Mouse (Mus musculus) testis, postnatal 10 days (tissue): ENCODE measurements around the gene Med29.
A peak's percentile ranks its signal among the peaks of the same experiment; 100 is the strongest.

Experiments
- DNase-seq: peaks from one replicate; pipeline ENCODE4 v3.0.0; 2021; ENCODE audit warnings: low spot score

Med29 gene

GRCm38 (mm10) chr7:28392429-28393271 is at the start of gene Med29, which contains the start of gene Paf1:
Med29 (minus strand) TSS chr7:28392708.
Paf1 (plus strand) TSS chr7:28392951.
- peak; percentile 95 for DNase-seq

GRCm38 (mm10) chr7:28441776-28442485 is 49.4 kb upstream of the Med29 start:
- DNase-seq: no peak

GRCm38 (mm10) chr7:28440739-28441138 is 48.2 kb upstream of the Med29 start:
- DNase-seq: no peak

GRCm38 (mm10) chr7:28438771-28439170 is 46.3 kb upstream of the Med29 start:
- no peak for DNase-seq

GRCm38 (mm10) chr7:28437964-28438363 is 45.5 kb upstream of the Med29 start:
- no peak for DNase-seq

- DNase-seq: peak; percentile 77
These were observed 44.5 kb upstream of the Med29 start, which contains the start of gene Gmfg for GRCm38 (mm10) chr7:28436932-28437570. Gmfg (plus strand) TSS chr7:28437447.

- DNase-seq: peak; percentile 100
These were observed 43.9 kb upstream of the Med29 start for GRCm38 (mm10) chr7:28436271-28436904.

GRCm38 (mm10) chr7:28435660-28436259 is 43.3 kb upstream of the Med29 start:
- peak; percentile 68 for DNase-seq

GRCm38 (mm10) chr7:28432252-28432651 is 39.7 kb upstream of the Med29 start:
- no peak for DNase-seq

- DNase-seq: no peak
These were observed 38.0 kb upstream of the Med29 start for GRCm38 (mm10) chr7:28430512-28430911.

- no peak for DNase-seq
These were observed 35.2 kb upstream of the Med29 start for GRCm38 (mm10) chr7:28427738-28428137.

GRCm38 (mm10) chr7:28423018-28423417 is 30.5 kb upstream of the Med29 start:
- no peak for DNase-seq

GRCm38 (mm10) chr7:28419416-28419815 is 26.9 kb upstream of the Med29 start:
- no peak for DNase-seq

- DNase-seq: peak; percentile 57
These were observed 25.7 kb upstream of the Med29 start for GRCm38 (mm10) chr7:28418096-28418670.

GRCm38 (mm10) chr7:28417368-28417767 is 24.9 kb upstream of the Med29 start:
- no peak for DNase-seq

GRCm38 (mm10) chr7:28412826-28413225 is 20.3 kb upstream of the Med29 start:
- DNase-seq: peak; percentile 44

GRCm38 (mm10) chr7:28410841-28411475 is 18.4 kb upstream of the Med29 start:
- DNase-seq: peak; percentile 77

GRCm38 (mm10) chr7:28401942-28402341 is 9.4 kb upstream of the Med29 start:
- no peak for DNase-seq

GRCm38 (mm10) chr7:28401030-28401429 is 8.5 kb upstream of the Med29 start:
- no peak for DNase-seq

GRCm38 (mm10) chr7:28398696-28399340 is 6.3 kb upstream of the Med29 start:
- DNase-seq: no peak
